Mouse (Mus musculus) spleen, adult 2 months (tissue): ENCODE measurements around the gene Car8. TPM values are rescaled to one million over a fixed set of nuclear protein-coding genes. Genes with fewer than 3 reads are reported as not detected.

Source experiments
- DNase-seq, 2 experiments: peaks; one replicate each; pipeline versions ENCODE4 v3.0.0 to v3.0.0-alpha.2; 2012 to 2021; ENCODE audit warnings: low spot score in 2 of 2, low read depth in 1 of 2
- H3K27ac ChIP-seq: fragments of 200-500 bp; 2 replicates; pipeline ENCODE4 v1.5.1; 2012; ENCODE audit warnings: low read length, inconsistent platforms; ENCODE audit not compliant: insufficient read depth
- H3K27me3 ChIP-seq: fragments of 200-500 bp; 2 replicates; pipeline ENCODE4 v1.6.1; 2012; ENCODE audit warnings: mild to moderate bottlenecking, moderate library complexity, low read length, inconsistent platforms; ENCODE audit not compliant: control insufficient read depth, insufficient read depth
- H3K36me3 ChIP-seq: fragments of 200-500 bp; 2 replicates; pipeline ENCODE4 v1.6.1; 2012; ENCODE audit warnings: mild to moderate bottlenecking, low read length, inconsistent platforms; ENCODE audit not compliant: control insufficient read depth, insufficient read depth
- H3K4me1 ChIP-seq: fragments of 200-500 bp; 2 replicates; pipeline ENCODE4 v1.6.1; 2011; ENCODE audit warnings: inconsistent platforms; ENCODE audit not compliant: control insufficient read depth, insufficient read depth, insufficient read length
- H3K4me3 ChIP-seq: fragments of 200-500 bp; 2 replicates; pipeline ENCODE4 v1.5.1; 2011; ENCODE audit warnings: mild to moderate bottlenecking, inconsistent platforms; ENCODE audit not compliant: insufficient read depth, insufficient read length; ENCODE audit errors: extremely low read depth
- CTCF ChIP-seq: fragments of 200-500 bp; IDR thresholded peaks from 2 replicates; pipeline ENCODE4 v1.5.1; 2011; ENCODE audit warnings: mild to moderate bottlenecking, inconsistent platforms; ENCODE audit not compliant: insufficient read depth, insufficient read length, insufficient replicate concordance; ENCODE audit errors: extremely low read depth
- POLR2A ChIP-seq: fragments of 200-500 bp; IDR thresholded peaks from 2 replicates; pipeline ENCODE4 v1.6.1; 2011; ENCODE audit warnings: low read depth, low read length, inconsistent platforms
- WGBS: fragments of 180-500 bp; shearing (Covaris S2); methylation state at CpG from one replicate; pipeline ENCODE4 v1.1.7; 2018; 5-methylcytosine and 5-hydroxymethylcytosine counted together
- polyA plus RNA-seq: library from polyadenylated mRNA; depleted of rRNA; stranded (reverse); fragments of >200 nt; gene quantifications from 2 replicates; pipeline ENCODE4 v1.2.3, GENCODE M21; 2012

Car8 gene
- polyA plus RNA-seq, 1 experiment: 0.01 TPM

DNA sequence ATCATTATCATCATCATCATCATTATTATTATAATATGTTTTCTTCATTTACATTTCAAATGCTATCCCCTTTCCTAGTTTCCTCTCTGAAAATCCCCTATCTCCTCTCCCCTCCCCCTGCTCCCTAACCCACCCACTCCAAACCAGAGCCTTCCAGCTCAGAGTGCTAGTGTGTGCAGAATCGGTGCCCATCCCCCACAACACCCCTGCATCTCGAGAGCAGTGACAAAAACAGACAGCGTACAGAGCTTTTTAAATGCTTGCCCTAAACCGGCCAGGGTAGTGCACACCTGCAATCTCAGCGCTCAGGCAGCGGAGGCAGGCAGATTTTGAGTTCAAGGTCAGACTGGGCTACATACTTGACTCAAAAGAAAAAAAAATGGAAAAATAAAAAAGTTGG lies 22.3 kb downstream of the Car8 start:
- DNase-seq: no peak
- Histone ChIP-seq H3K4me3 (no peak overlapping the region), H3K4me1 (no peaks in the 10 kb centered on the region), H3K27me3 (no peaks in the 10 kb centered on the region), H3K27ac (no peak overlapping the region), H3K36me3 (no peaks in the 10 kb centered on the region)
- WGBS: 80% methylated on average over 6 of the region's 6 CpGs
- no peak for TF ChIP-seq CTCF
- TF ChIP-seq POLR2A: no peak

DNA sequence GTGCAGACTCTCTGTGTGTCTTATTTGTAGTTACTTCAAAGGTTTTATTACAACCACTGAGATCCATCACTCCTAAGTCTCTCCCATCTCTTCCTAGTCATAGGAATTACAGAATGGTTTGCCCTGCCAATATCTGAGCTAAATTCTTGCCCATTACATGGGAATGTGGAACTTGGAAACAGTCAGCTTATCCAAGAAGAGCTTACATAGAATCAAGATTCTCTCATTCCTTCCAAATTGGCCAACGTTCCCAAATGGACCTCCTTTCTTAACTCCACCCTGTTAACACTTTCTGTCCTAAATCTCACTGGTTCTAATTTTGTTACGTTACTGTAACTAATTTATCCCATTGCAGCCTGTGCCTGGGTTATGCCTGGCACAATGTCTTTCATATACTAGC lies 25.2 kb downstream of the Car8 start:
- TF ChIP-seq POLR2A (no peak), CTCF (no peak)
- H3K4me1 ChIP-seq: no peaks in the 10 kb centered on the region
- no peaks in the 10 kb centered on the region for H3K27me3 ChIP-seq
- WGBS: 88% methylated on average over 2 of the region's 2 CpGs
- no peak overlapping the region for H3K4me3 ChIP-seq
- H3K27ac ChIP-seq: no peak overlapping the region
- no peak for DNase-seq
- no peaks in the 10 kb centered on the region for H3K36me3 ChIP-seq

DNA sequence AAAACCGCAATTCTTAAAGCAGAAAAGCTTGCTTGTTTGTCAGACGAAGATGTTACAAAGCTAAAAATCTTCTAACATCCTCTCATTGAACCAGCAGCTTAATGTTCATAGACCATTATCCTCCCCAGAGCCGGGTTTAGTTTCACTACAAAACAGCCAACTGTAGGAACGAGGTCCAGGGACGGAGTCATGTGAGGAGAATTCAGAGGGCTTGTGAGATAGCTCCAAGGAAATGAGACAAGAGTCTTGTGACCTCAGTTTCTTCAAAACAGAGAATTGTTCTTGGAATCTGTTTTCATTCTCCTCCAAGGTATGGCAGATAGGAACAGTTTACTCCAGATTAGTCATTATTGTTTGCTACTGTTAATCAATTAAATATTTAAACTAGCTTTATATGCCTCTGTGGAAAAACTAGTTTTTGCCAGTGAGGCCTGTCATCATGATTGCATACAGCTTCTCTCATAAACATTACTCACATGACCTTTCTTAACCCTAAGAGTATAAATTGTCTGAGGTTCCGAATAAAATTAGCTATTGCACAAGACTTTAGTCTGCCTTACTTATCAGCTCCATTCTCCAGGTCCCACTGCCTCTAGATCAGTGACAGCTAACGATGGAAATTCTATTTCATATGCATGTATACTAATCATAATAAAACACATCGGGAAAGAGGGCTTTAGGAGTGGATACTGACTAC lies 25.8 kb downstream of the Car8 start:
- WGBS: 80% methylated on average over 8 of the region's 8 CpGs
- H3K27me3 ChIP-seq: no peaks in the 10 kb centered on the region
- H3K4me1 ChIP-seq: no peaks in the 10 kb centered on the region
- no peak for DNase-seq
- H3K27ac ChIP-seq: no peak overlapping the region
- no peak overlapping the region for H3K4me3 ChIP-seq
- H3K36me3 ChIP-seq: no peaks in the 10 kb centered on the region
- TF ChIP-seq POLR2A (no peak), CTCF (no peak)

DNA sequence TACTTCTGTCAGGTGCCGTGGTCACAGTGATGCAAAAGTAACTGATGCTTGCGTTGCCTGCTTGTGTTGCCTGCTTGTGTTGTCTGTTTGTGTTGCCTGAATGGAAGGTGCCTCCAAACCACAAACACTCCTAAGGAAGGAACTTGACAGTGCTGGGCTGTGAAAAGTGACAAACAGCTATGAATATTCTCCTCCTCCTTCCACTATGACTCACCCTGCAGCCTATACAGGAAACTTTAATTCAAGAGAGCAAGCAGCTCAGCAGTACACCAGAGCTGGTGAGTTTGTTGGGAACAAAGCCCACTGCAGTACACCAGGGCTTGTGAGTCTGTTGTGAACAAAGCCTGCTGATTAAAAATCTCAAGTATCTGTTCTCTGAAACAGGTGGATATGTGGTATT lies 28.4 kb downstream of the Car8 start:
- DNase-seq: no peak
- H3K27ac ChIP-seq: no peak overlapping the region
- H3K4me3 ChIP-seq: no peak overlapping the region
- H3K36me3 ChIP-seq: no peaks in the 10 kb centered on the region
- TF ChIP-seq POLR2A: no peak
- H3K27me3 ChIP-seq: no peaks in the 10 kb centered on the region
- no peaks in the 10 kb centered on the region for H3K4me1 ChIP-seq
- WGBS: 88% methylated on average over 2 of the region's 2 CpGs

DNA sequence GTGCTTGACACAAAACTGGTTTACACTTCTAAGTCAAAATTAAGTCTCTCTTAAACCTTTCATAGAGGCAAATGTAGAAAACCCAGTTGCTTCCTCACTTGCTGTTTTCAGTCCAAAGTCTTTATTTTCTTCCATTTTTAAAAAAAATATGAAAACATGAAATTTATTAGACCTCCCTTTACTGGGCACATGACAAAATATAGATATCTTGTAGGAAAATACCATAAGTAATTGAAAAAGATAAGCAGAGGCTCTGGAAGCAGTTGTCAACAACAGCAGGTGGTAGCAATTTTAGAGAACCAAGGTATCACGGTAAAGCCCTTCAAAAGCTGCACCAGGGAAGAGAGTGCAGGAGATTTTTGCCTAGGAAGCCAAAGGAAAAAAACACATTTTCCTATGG lies 30.9 kb downstream of the Car8 start:
- TF ChIP-seq POLR2A (no peak), CTCF (no peak)
- no peaks in the 10 kb centered on the region for H3K27me3 ChIP-seq
- H3K27ac ChIP-seq: no peak overlapping the region
- 88% methylated on average over 1 of the region's 1 CpGs for WGBS
- no peaks in the 10 kb centered on the region for H3K36me3 ChIP-seq
- H3K4me1 ChIP-seq: no peaks in the 10 kb centered on the region
- H3K4me3 ChIP-seq: no peak overlapping the region
- DNase-seq: no peak

DNA sequence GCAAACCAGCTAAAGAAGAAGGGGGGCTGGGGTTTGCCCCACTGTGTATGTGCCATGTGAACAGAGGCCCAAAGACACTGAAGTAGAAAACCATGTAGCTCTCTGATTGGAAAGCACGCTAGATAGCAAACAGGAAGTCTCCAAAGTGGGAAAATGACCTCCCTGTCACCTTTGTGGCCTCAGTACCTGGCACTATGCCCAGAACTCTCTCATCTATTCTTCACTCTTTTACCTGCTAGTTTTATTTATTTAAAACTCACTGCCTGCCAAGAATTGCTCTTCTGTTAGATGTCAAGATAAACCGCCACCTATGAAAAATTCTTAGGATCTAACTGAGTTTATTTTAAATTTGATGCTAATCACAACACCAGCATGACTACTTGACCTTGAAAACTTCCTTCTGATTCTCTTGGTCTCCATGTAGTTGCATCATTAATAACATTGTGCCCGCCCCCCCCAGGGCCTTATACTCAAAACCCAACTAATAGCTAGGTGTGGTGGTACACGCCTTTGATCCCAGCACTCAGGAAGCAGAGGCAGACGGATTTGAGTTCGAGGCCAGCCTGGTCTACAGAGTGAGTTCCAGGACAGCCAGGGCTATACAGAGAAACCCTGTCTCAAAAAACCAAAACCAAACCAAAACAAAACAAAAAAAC lies 31.8 kb downstream of the Car8 start:
- H3K27ac ChIP-seq: no peak overlapping the region
- H3K4me1 ChIP-seq: no peaks in the 10 kb centered on the region
- WGBS: 80% methylated on average over 6 of the region's 6 CpGs
- no peaks in the 10 kb centered on the region for H3K27me3 ChIP-seq
- TF ChIP-seq CTCF: no peak
- TF ChIP-seq POLR2A: no peak
- no peaks in the 10 kb centered on the region for H3K36me3 ChIP-seq
- no peak for DNase-seq
- H3K4me3 ChIP-seq: no peak overlapping the region

DNA sequence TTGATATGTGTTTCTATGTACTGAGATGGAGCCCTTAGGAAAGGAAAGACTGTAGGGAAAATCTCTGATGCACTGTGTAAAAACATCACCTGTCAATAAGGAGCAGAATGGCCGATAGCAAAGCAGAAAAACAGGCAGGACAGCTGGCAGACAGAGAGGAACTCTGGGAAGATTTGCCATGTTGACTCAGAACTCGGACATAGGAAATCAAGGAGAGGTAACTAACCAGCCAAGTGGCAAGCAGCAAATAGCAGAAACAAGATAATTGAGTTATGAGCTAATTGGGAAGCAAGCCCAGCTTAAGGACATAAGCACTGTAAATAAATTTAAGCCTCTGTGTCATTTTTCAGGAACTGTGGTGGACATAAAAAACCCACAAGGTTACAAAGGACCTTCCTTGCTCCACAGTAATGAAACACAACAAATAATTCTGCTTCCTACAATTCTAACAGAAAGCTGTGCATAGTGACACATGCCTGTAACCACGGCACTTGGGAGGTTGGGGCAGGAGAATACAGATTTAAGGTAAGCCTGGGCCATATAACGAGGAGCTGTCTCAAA lies 33.7 kb downstream of the Car8 start:
- no peak for TF ChIP-seq CTCF
- no peak for TF ChIP-seq POLR2A
- H3K36me3 ChIP-seq: no peaks in the 10 kb centered on the region
- H3K27me3 ChIP-seq: no peaks in the 10 kb centered on the region
- WGBS: 55% methylated on average over 4 of the region's 4 CpGs
- no peak overlapping the region for H3K27ac ChIP-seq
- no peak overlapping the region for H3K4me3 ChIP-seq
- DNase-seq: no peak
- H3K4me1 ChIP-seq: no peaks in the 10 kb centered on the region
